Mouse (Mus musculus) ES-E14 (cell line): ENCODE data around the gene Abr. TPM values are rescaled to one million over a fixed set of nuclear protein-coding genes. Genes with fewer than 3 reads are reported as not detected.

ENCODE experiments used
- DNase-seq: peaks from one replicate; pipeline ENCODE4 v3.0.0-alpha.2; 2013; ENCODE audit warnings: low read depth, low spot score
- H3K27ac ChIP-seq: 2 replicates; pipeline ENCODE4 v1.5.1; 2012; ENCODE audit warnings: low read depth, mild to moderate bottlenecking, low read length, moderate library complexity, mixed read lengths; ENCODE audit not compliant: poor library complexity, insufficient read depth, severe bottlenecking
- H3K36me3 ChIP-seq: 2 replicates; pipeline ENCODE4 v1.6.1; 2012; ENCODE audit warnings: mild to moderate bottlenecking, low read length, moderate library complexity, mixed read lengths; ENCODE audit not compliant: control insufficient read depth, poor library complexity, insufficient read depth, severe bottlenecking
- H3K4me1 ChIP-seq, 2 experiments: fragments of 150-350 bp in 1 of 2; sonication (generic) in 1 of 2; 2 replicates each; pipeline ENCODE4 v1.6.1; 2012; ENCODE audit warnings: low read length in 2 of 2, mild to moderate bottlenecking in 1 of 2, mixed read lengths in 1 of 2; ENCODE audit not compliant: control insufficient read depth in 2 of 2, insufficient read depth in 2 of 2, poor library complexity in 1 of 2
- H3K4me3 ChIP-seq, 2 experiments: fragments of 150-350 bp in 1 of 2; sonication (generic) in 1 of 2; 2 replicates each; pipeline ENCODE4 v1.5.1; 2012; ENCODE audit warnings: low read length in 2 of 2, low read depth in 1 of 2, mild to moderate bottlenecking in 1 of 2, mixed read lengths in 1 of 2; ENCODE audit not compliant: insufficient read depth in 1 of 2, poor library complexity in 1 of 2, severe bottlenecking in 1 of 2
- H3K9ac ChIP-seq: 2 replicates; pipeline ENCODE4 v1.6.1; 2012; ENCODE audit warnings: low read depth, mild to moderate bottlenecking, low read length, mixed read lengths; ENCODE audit not compliant: poor library complexity, insufficient read depth, severe bottlenecking
- H3K9me3 ChIP-seq: fragments of 150-350 bp; sonication (generic); 2 replicates; pipeline ENCODE4 v1.6.1; 2012; ENCODE audit warnings: low read depth, mild to moderate bottlenecking, low read length; ENCODE audit not compliant: control insufficient read depth, insufficient read depth
- CHD2 ChIP-seq: IDR thresholded peaks from 2 replicates; pipeline ENCODE4 v1.6.1; 2014; ENCODE audit warnings: mild to moderate bottlenecking, low read depth, low read length, inconsistent platforms
- HCFC1 ChIP-seq: IDR thresholded peaks from 2 replicates; pipeline ENCODE4 v1.6.1; 2012; ENCODE audit warnings: low read length, inconsistent platforms, borderline replicate concordance; ENCODE audit not compliant: insufficient read depth
- MAFK ChIP-seq: IDR thresholded peaks from 2 replicates; pipeline ENCODE4 v1.6.1; 2014; ENCODE audit warnings: mild to moderate bottlenecking, low read depth, low read length, inconsistent platforms; ENCODE audit not compliant: insufficient read depth
- ZC3H11A ChIP-seq: IDR thresholded peaks from 2 replicates; pipeline ENCODE4 v1.6.1; 2012; ENCODE audit warnings: low read depth, mild to moderate bottlenecking, inconsistent platforms, low read length, borderline replicate concordance
- ZNF384 ChIP-seq: IDR thresholded peaks from 2 replicates; pipeline ENCODE4 v1.6.1; 2012; ENCODE audit warnings: low read depth, low read length, inconsistent platforms
- in situ Hi-C, 2 experiments: fragments of 600-800 bp; cut with MboI; formaldehyde crosslinking; loops; one replicate each; pipeline ENCODE4 v1.15.1; 2025; ENCODE audit warnings: low sequenced_read_pairs in 2 of 2, inconsistent platforms in 1 of 2; ENCODE audit not compliant: unreplicated experiment in 2 of 2
- total RNA-seq: library from RNA; depleted of rRNA; stranded (reverse); fragments of 300-350 nt; gene quantifications from 2 replicates; pipeline ENCODE4 v1.2.3, GENCODE M21; 2012

Abr gene
- total RNA-seq, 1 experiment, result 28.6 TPM

GRCm38 (mm10) chr11:76562584-76562983 lies 59.5 kb downstream of the Abr start:
- peaks cover 3 to 22% of the 10 kb centered on the region in 2 experiments; a peak in 2 of 4 replicates for H3K4me1 ChIP-seq
- H3K4me3 ChIP-seq, result no peak overlapping the region
- in situ Hi-C loops, result no loop called here
- DNase-seq, result no peak
- TF ChIP-seq ZNF384, result no peak
- TF ChIP-seq ZC3H11A, result no peak
- TF ChIP-seq CHD2, result no peak
- no peak for TF ChIP-seq HCFC1
- TF ChIP-seq MAFK, result no peak
- H3K9ac ChIP-seq, result no peak overlapping the region
- no peaks in the 10 kb centered on the region; the same call in 1 of the 2 replicates for H3K36me3 ChIP-seq
- no peaks in the 10 kb centered on the region for H3K9me3 ChIP-seq
- no peak overlapping the region for H3K27ac ChIP-seq

GRCm38 (mm10) chr11:76562165-76562564 lies 59.9 kb downstream of the Abr start:
- Histone ChIP-seq H3K4me3 (no peak overlapping the region), H3K27ac (no peak overlapping the region)

GRCm38 (mm10) chr11:76557837-76558236 lies 64.3 kb downstream of the Abr start:
- Histone ChIP-seq H3K4me1 (peaks cover 3 to 20% of the 10 kb centered on the region in 2 experiments; a peak in 2 of 4 replicates), H3K9ac (no peak overlapping the region), H3K9me3 (no peaks in the 10 kb centered on the region), H3K36me3 (no peaks in the 10 kb centered on the region; the same call in 1 of the 2 replicates), H3K4me3 (no peak overlapping the region), H3K27ac (no peak overlapping the region)
- TF ChIP-seq HCFC1 (no peak), CHD2 (no peak), ZNF384 (no peak), MAFK (no peak), ZC3H11A (no peak)
- no peak for DNase-seq
- in situ Hi-C loops, result no loop called here

More at GRCm38 (mm10) chr11:76562165-76562564, 59.9 kb downstream of the Abr start:
- no peaks in the 10 kb centered on the region; the same call in 1 of the 2 replicates for H3K36me3 ChIP-seq
- DNase-seq, result peak; percentile 36
- H3K4me1 ChIP-seq, result peaks cover 3 to 22% of the 10 kb centered on the region in 2 experiments; a peak in 2 of 4 replicates
- TF ChIP-seq ZNF384 (no peak), MAFK (no peak), HCFC1 (no peak), ZC3H11A (no peak), CHD2 (no peak)
- in situ Hi-C loops, result no loop called here
- no peak overlapping the region for H3K9ac ChIP-seq
- no peaks in the 10 kb centered on the region for H3K9me3 ChIP-seq

DNA sequence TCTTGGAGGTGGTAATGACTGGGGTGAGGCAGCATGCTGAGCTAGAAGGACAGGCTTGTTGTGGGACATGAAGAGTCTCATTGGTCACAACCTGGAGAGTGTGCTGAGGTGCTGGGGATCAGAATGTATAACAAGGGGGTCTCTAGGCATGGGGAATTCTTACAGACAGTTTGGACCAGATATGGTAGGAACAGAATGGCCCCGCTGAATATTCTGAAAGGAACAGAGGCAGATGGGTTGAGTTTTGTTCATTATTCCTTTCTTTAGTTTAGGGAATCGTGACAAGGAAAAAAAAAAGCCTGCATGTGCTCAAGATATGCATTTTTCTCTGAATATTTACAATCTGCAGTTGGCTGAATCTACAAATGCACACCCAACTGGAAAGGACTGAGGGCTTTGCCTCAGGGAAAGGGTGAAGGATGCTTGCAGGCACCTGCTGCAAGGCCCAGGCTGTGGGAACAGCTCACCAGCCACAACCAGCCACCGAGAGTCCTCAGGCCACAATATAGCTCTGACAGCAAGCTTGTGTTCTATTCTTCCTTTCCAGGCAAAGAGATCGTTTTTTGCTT lies 73.9 kb downstream of the Abr start:
- 0 out of 2 replicates have a peak, but pooled peaks cover 2% of the 10 kb centered on the region for H3K36me3 ChIP-seq
- no peak overlapping the region for H3K27ac ChIP-seq
- in situ Hi-C loops, result no loop called here
- TF ChIP-seq MAFK (no peak), ZNF384 (no peak), ZC3H11A (no peak), HCFC1 (no peak), CHD2 (no peak)
- H3K9ac ChIP-seq, result no peak overlapping the region
- H3K9me3 ChIP-seq, result no peaks in the 10 kb centered on the region
- no peak for DNase-seq
- peaks cover 0 to 9% of the 10 kb centered on the region in 2 experiments; a peak in 1 of 4 replicates for H3K4me1 ChIP-seq
- no peak overlapping the region for H3K4me3 ChIP-seq

GRCm38 (mm10) chr11:76547420-76547819 lies 74.7 kb downstream of the Abr start:
- TF ChIP-seq HCFC1, result no peak
- no peak overlapping the region for H3K27ac ChIP-seq
- in situ Hi-C loops, result no loop called here
- peaks cover 0 to 9% of the 10 kb centered on the region in 2 experiments; a peak in 1 of 4 replicates for H3K4me1 ChIP-seq
- H3K9me3 ChIP-seq, result no peaks in the 10 kb centered on the region
- 0 out of 2 replicates have a peak, but pooled peaks cover 2% of the 10 kb centered on the region for H3K36me3 ChIP-seq
- H3K4me3 ChIP-seq, result no peak overlapping the region
- H3K9ac ChIP-seq, result no peak overlapping the region
- DNase-seq, result no peak
